Mouse (Mus musculus): ENCODE measurements around the gene Tmem121. TPM values are rescaled to one million over a fixed set of nuclear protein-coding genes. Genes with fewer than 3 reads are reported as not detected.

The Tmem121 gene
- 1.1 and 2.0 TPM in 2 replicates for polyA plus RNA-seq (2014; fragmentation: Nextera tagmentation; extraction: Ambion mirVana)

DNA sequence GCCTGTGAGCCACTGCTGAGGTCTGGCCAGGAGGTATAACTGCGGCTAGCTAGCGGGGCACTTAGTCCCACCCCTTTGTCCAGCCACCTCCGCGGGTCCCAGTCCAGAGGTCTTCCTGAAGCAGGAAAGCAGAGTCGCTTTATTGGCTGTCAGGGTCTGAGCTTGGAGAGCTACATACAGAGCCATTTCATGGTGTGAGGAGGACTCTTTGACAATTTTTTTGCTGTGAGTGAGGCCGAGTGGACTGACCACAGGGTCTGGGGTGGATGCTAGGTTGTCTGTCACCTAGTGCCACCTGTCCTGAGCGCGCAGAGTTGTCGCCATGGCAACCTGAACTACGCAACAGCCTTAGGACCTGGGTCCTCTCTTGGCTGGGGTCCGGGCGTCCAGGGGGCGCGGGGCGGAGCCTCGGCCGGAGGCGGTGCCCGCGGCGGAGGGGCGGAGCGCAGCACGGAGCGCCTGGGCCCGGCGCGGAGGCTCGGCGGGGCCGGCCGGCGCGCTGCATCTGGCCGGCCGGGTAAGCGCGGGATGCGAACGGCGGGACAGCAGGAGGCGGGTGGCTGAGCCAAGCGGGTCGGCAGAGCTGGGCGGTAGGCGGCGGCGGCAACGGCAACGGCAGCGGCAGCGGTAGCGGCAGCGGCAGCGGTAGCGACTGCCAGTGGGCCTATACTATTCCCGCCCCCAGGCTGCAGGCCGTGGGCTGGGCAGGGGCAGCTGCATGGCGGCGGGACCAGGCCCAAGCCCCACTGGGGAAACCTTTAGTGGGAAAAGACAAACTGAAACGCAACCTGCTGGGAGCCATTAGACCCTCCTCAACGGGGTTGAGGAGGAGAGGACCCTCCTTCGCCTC lies at the start of gene Tmem121:
TSS of gene Tmem121 (plus strand) at position 489 of the 850 bp plus-strand sequence.
- WGBS: 3% methylated on average over 62 of the region's 63 CpGs
- ATAC-seq (replicated peaks; ENCODE audit: low FRiP score): peak; percentile 11; the same call in 1 of the 2 replicates
- H3K27me3 ChIP-seq (replicated peaks; ENCODE audit: control insufficient read depth, insufficient read depth, low read length): peaks cover 57% of the 10 kb centered on the region
- no peaks in the 10 kb centered on the region for H3K36me3 ChIP-seq (ENCODE audit: control insufficient read depth, insufficient read depth, low read length)
- H3K4me1 ChIP-seq (replicated peaks; ENCODE audit: control insufficient read depth, insufficient read depth, low read length): no peaks in the 10 kb centered on the region; the same call in none of the 2 replicates
- no peak within 1 kb of the TSS for H3K27ac ChIP-seq (ENCODE audit: low read depth, low read length)
- peak; percentile 46 for DNase-seq (ENCODE audit: low spot score)
- H3K9me3 ChIP-seq (ENCODE audit: control insufficient read depth, low read length): no peaks in the 10 kb centered on the region
- H3K4me3 ChIP-seq (ENCODE audit: low read depth, low read length): peak within 1 kb of the TSS; percentile 52
- H3K4me2 ChIP-seq: peak within 1 kb of the TSS; percentile 57
- H3K9ac ChIP-seq (ENCODE audit: low read depth, low read length): no peak within 1 kb of the TSS; the same call in 1 of the 2 replicates

DNA sequence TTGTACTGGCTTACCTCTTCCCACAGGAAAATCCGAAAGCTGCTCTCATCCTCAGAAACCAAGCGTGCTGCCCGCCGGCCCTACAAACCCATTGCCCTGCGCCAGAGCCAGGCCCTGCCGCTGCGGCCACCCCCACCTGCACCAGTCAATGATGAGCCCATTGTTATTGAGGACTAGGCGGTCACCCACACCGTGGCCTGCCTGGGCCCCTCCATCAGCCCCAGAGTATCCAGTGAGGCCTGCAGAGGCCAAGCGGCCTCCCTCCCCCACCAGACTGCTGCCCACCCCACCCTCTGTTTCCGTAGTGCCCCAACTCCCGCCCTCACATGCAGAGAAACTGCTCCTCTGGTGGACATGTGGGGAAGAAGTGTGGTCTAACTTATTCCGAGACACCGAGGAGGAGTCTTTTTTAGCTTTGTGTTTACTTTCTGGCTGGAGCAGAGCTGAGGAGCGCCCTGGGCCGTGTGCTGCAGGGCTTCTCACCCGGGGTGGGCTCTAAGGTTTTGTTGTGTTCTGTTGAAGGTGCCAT lies 49.2 kb upstream of the Tmem121 start:
- no peak overlapping the region for H3K4me2 ChIP-seq
- ATAC-seq (replicated peaks; ENCODE audit: low FRiP score): no peak

DNA sequence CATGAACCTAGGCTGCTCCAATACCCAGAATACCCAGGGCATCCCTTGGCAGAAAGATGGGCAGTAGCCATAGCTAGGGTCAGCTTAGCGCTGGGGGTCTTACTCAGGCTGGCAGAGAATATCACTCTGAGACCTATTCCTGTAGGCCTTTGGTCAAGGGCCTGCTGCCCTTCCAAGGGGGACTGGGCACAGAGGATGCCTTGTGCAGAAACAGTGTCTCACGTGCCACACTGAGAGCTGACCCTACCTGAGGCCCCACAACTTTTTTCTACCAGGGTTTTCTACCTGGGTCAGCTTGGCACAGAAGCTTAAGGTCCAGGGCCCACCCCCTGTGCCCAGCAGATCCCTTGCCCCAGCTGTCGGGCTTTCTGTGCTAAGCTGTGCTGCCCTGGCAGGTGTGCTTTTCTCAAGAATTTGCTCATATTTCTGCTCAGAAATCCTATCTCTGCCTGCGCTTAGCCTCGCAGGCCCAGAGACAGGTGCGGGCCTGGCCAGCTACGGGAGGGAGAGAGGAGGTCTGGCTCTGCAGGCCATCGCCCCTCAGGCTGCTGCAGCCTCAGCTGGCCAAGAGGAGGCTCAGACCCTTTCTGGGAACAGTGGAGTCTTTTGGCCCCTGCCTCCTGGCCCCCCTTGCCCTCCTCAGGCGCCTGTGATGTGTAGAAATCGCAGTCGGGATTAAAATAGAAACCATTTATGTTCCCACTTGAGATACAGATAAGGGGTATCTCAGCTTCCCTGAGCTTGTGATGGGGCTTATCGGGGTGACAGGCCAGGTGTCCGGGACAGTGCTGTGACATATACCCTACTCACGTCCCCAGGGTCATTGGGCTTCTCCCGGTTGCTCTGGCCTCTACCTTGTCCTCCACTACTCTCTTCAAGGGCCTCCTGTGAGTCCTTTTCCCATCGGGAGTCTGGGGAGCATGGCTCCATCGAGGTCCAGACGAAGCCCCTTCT lies 48.2 kb upstream of the Tmem121 start:
- Histone ChIP-seq H3K4me1 (replicated peaks; ENCODE audit: control insufficient read depth, insufficient read depth, low read length) (peaks cover 18% of the 10 kb centered on the region), H3K9ac (ENCODE audit: low read depth, low read length) (no peak overlapping the region), H3K27me3 (replicated peaks; ENCODE audit: control insufficient read depth, insufficient read depth, low read length) (peaks cover 21% of the 10 kb centered on the region), H3K36me3 (ENCODE audit: control insufficient read depth, insufficient read depth, low read length) (peaks cover 49% of the 10 kb centered on the region), H3K4me2 (no peak overlapping the region), H3K27ac (ENCODE audit: low read depth, low read length) (no peak overlapping the region), H3K4me3 (ENCODE audit: low read depth, low read length) (no peak overlapping the region), H3K9me3 (ENCODE audit: control insufficient read depth, low read length) (no peaks in the 10 kb centered on the region)
- DNase-seq (ENCODE audit: low spot score) (no peak), ATAC-seq (replicated peaks; ENCODE audit: low FRiP score) (no peak)
- 83% methylated on average over 18 of the region's 18 CpGs for WGBS

More for the DNA sequence above, 49.2 kb upstream of the Tmem121 start:
- Histone ChIP-seq H3K27me3 (replicated peaks; ENCODE audit: control insufficient read depth, insufficient read depth, low read length) (peaks cover 11% of the 10 kb centered on the region), H3K9ac (ENCODE audit: low read depth, low read length) (no peak overlapping the region), H3K36me3 (ENCODE audit: control insufficient read depth, insufficient read depth, low read length) (peaks cover 58% of the 10 kb centered on the region), H3K9me3 (ENCODE audit: control insufficient read depth, low read length) (no peaks in the 10 kb centered on the region), H3K4me3 (ENCODE audit: low read depth, low read length) (no peak overlapping the region), H3K27ac (ENCODE audit: low read depth, low read length) (no peak overlapping the region), H3K4me1 (replicated peaks; ENCODE audit: control insufficient read depth, insufficient read depth, low read length) (peaks cover 11% of the 10 kb centered on the region)
- no peak for DNase-seq (ENCODE audit: low spot score)
- WGBS: 92% methylated on average over 17 of the region's 17 CpGs

DNA sequence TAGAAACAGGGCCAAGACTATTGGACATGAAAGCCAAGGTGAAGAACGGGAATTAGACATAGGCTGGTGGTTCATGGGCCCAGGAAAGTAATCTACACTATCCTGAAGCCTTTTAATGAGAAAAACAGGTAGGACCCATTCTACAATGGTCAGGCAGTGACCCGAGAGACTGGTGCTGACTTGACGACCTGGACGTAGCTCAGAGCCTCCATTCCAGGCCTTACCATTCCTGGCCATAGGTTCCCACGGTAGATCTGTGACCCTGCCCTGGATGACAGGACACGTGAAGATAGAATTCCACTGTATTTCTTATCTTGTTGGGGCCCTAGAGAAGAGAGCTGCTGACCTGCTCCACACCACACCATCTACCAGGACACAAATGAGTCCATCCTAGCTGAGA lies 47.4 kb upstream of the Tmem121 start:
- 77% methylated on average over 6 of the region's 6 CpGs for WGBS
- no peak overlapping the region for H3K27ac ChIP-seq (ENCODE audit: low read depth, low read length)
- ATAC-seq (replicated peaks; ENCODE audit: low FRiP score) (no peak), DNase-seq (ENCODE audit: low spot score) (no peak)
- no peak overlapping the region for H3K4me3 ChIP-seq (ENCODE audit: low read depth, low read length)
- no peaks in the 10 kb centered on the region for H3K9me3 ChIP-seq (ENCODE audit: control insufficient read depth, low read length)
- H3K36me3 ChIP-seq (ENCODE audit: control insufficient read depth, insufficient read depth, low read length): peaks cover 42% of the 10 kb centered on the region
- H3K4me1 ChIP-seq (replicated peaks; ENCODE audit: control insufficient read depth, insufficient read depth, low read length): peaks cover 21% of the 10 kb centered on the region
- H3K27me3 ChIP-seq (replicated peaks; ENCODE audit: control insufficient read depth, insufficient read depth, low read length): peaks cover 26% of the 10 kb centered on the region
- no peak overlapping the region for H3K4me2 ChIP-seq
- H3K9ac ChIP-seq (ENCODE audit: low read depth, low read length): no peak overlapping the region

DNA sequence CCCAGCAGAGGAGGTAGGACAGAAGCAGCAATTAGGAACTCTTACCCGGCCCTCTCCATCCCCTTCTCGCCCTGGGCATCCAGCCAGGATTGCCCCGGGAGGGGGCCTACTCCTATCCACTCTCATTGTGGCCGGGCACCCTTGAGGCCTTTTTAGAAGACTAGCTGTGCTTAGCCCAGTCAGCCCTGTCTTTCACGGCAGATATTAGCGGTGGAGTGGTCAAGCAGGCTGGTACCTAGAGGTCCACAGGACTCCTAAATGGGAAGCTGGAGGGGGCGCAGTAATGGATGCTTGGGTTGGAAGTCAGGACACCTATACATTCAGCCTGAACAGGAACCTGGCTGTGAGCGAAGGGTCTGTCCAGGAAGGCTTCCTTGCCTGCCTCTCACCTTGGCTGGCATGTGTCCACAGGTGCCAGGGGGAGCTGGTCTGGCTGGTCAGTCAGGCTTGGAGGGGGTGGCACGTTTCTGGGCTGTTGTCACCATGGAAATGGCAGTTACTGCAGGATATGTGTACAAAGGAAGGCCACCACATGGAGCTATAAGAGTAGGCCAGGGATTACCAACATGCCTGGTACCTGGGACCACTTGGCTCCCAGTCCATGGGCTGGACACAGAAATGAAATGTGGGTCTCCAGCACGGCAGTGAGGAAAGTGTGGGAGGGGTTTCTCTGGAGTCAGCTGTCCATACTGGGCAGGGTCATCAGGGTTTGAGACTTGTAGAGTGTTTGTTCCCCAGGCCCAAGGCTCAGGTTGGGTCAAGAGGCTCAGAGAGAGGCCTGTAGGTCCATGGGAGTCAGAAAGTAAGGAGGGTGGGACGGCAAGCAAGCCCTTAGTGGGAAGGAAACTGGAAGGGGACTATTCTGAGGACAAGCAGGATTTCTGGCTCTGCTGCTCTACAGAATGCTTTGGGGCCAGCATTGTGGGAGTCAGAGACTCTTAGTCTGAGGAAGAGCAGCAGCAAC lies 46.5 kb upstream of the Tmem121 start:
- DNase-seq (ENCODE audit: low spot score) (no peak), ATAC-seq (replicated peaks; ENCODE audit: low FRiP score) (no peak)
- Histone ChIP-seq H3K9ac (ENCODE audit: low read depth, low read length) (0 out of 2 replicates have a peak overlapping the region, but pooled peaks have one; percentile 34), H3K4me2 (peak overlapping the region; percentile 94), H3K27ac (ENCODE audit: low read depth, low read length) (no peak overlapping the region), H3K27me3 (replicated peaks; ENCODE audit: control insufficient read depth, insufficient read depth, low read length) (peaks cover 28% of the 10 kb centered on the region), H3K4me1 (replicated peaks; ENCODE audit: control insufficient read depth, insufficient read depth, low read length) (peaks cover 21% of the 10 kb centered on the region), H3K4me3 (ENCODE audit: low read depth, low read length) (peak overlapping the region; percentile 65), H3K9me3 (ENCODE audit: control insufficient read depth, low read length) (no peaks in the 10 kb centered on the region), H3K36me3 (ENCODE audit: control insufficient read depth, insufficient read depth, low read length) (peaks cover 33% of the 10 kb centered on the region)
- 57% methylated on average over 11 of the region's 11 CpGs for WGBS

DNA sequence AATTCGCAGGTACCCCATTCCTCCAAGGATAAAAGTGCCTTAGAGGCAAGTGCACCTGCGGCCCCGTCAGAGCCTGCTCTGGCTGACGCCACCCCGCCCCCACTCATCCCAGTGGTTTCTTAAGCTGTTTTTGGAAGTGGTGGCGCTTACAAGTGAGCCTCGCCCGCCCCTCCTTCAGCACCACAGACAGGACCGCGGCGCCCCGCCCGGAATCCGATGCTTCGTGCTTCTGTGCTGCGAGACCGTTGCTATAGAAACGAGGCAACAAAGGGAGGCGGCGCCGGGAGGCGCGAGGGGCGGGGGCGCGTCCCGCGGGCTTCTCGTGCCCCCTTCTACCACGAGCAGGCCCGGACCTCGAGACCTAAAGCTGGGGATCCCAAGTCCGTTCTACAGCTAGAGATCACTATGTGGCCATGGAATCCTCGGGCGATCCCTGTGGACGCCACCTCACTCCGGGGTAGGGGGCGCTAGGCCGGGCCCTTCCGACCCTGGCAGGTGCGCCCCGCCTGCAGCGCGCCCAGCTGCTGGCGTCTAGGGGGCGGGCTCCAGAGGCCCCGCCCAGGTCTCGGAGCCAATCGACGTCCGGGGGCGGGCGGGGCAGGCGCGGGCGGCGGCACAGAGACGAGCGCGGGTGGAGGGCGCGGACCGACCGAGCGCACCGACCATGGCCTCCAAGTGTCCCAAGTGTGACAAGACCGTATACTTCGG lies 45.7 kb upstream of the Tmem121 start, which contains the start of gene Crip2:
TSS of gene Crip2 (plus strand) at position 329 of the 708 bp plus-strand sequence.
- Histone ChIP-seq H3K27ac (ENCODE audit: low read depth, low read length) (no peak within 1 kb of the TSS), H3K27me3 (replicated peaks; ENCODE audit: control insufficient read depth, insufficient read depth, low read length) (peaks cover 30% of the 10 kb centered on the region), H3K9ac (ENCODE audit: low read depth, low read length) (peak within 1 kb of the TSS; percentile 59), H3K4me1 (replicated peaks; ENCODE audit: control insufficient read depth, insufficient read depth, low read length) (peaks cover 21% of the 10 kb centered on the region), H3K36me3 (ENCODE audit: control insufficient read depth, insufficient read depth, low read length) (peaks cover 26% of the 10 kb centered on the region), H3K9me3 (ENCODE audit: control insufficient read depth, low read length) (no peaks in the 10 kb centered on the region), H3K4me2 (peak within 1 kb of the TSS; percentile 94), H3K4me3 (ENCODE audit: low read depth, low read length) (peak within 1 kb of the TSS; percentile 65)
- ATAC-seq (replicated peaks; ENCODE audit: low FRiP score) (peak; percentile 86), DNase-seq (ENCODE audit: low spot score) (peak; percentile 89)
- under 1% methylated on average over 68 of the region's 68 CpGs for WGBS

DNA sequence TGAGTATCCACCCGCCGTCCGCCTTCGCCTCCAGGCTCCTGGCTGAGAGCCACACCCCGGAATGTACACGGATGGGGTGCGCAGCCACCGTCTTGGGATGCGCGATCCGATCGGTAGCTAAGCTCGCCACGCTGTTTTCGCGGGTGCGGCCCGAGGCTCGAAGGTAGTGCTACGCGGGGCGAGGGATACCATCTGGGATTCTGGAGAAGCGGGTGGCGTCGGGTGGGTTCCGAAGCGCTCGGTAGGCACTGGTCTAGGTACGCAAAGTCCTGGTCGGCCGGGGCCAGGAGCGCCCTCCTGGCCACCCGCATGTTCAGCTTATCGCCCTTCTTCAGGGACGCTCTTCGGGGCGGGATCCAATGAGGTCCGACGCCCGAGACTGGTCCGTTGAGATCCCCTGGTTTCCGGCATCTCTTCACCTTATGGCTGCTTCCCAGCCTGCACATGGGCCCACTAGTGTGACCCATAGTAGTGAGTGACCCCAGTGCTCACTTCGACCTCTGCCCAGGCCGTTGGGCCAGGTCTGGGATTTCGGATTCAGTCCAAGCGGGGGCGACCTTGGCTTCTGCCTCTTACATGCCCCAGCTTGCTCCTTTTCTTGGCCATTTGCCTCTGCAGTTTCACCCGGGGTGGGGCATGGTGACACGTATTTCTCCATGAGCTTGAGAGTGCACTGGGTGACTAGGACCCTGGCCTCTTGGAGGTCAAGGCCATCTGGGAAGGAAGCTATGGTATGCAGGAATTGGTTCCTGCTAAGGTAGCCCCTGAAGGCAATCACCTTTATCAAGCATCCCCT lies 44.9 kb upstream of the Tmem121 start:
- no peak for DNase-seq (ENCODE audit: low spot score)
- WGBS: 2% methylated on average over 49 of the region's 49 CpGs
- peaks cover 30% of the 10 kb centered on the region for H3K27me3 ChIP-seq (replicated peaks; ENCODE audit: control insufficient read depth, insufficient read depth, low read length)
- peaks cover 18% of the 10 kb centered on the region for H3K36me3 ChIP-seq (ENCODE audit: control insufficient read depth, insufficient read depth, low read length)
- ATAC-seq (replicated peaks; ENCODE audit: low FRiP score): peak; percentile 40
- peak overlapping the region; percentile 59 for H3K9ac ChIP-seq (ENCODE audit: low read depth, low read length)
- no peaks in the 10 kb centered on the region for H3K9me3 ChIP-seq (ENCODE audit: control insufficient read depth, low read length)
- H3K27ac ChIP-seq (ENCODE audit: low read depth, low read length): no peak overlapping the region
- H3K4me1 ChIP-seq (replicated peaks; ENCODE audit: control insufficient read depth, insufficient read depth, low read length): peaks cover 21% of the 10 kb centered on the region
- peak overlapping the region; percentile 65 for H3K4me3 ChIP-seq (ENCODE audit: low read depth, low read length)
- H3K4me2 ChIP-seq: peak overlapping the region; percentile 94
